Mouse (Mus musculus) layer of hippocampus, adult 2 months (tissue): ENCODE measurements around the gene Nfam1. TPM values are rescaled to one million over a fixed set of nuclear protein-coding genes. Genes with fewer than 3 reads are reported as not detected.
"Not testable (repeated sequence)": the region's sequence is repeated elsewhere in the genome, so short reads cannot be mapped to it uniquely, and the experiment has no call there.

Experiments used
- DNase-seq, 2 experiments: peaks; one replicate each; pipeline ENCODE4 v3.0.0; 2022; ENCODE audit warnings: low spot score in 2 of 2
- H3K27ac ChIP-seq: fragments of 200-600 bp; 2 replicates; pipeline ENCODE4 v1.8.1; 2022
- H3K4me3 ChIP-seq: fragments of 200-600 bp; 2 replicates; pipeline ENCODE4 v1.8.1; 2022; ENCODE audit warnings: mild to moderate bottlenecking
- CTCF ChIP-seq: fragments of 200-600 bp; conservative IDR thresholded peaks from 2 replicates; pipeline ENCODE4 v1.8.1; 2022; ENCODE audit warnings: antibody characterized with exemption, mild to moderate bottlenecking, moderate library complexity
- total RNA-seq, 2 experiments: library from RNA; stranded (reverse); gene quantifications; 2 replicates each; pipeline ENCODE4 v1.2.3; 2021

Gene Nfam1
- total RNA-seq, 2 experiments from 2014 or later, result 1.9 to 2.8 TPM

DNA sequence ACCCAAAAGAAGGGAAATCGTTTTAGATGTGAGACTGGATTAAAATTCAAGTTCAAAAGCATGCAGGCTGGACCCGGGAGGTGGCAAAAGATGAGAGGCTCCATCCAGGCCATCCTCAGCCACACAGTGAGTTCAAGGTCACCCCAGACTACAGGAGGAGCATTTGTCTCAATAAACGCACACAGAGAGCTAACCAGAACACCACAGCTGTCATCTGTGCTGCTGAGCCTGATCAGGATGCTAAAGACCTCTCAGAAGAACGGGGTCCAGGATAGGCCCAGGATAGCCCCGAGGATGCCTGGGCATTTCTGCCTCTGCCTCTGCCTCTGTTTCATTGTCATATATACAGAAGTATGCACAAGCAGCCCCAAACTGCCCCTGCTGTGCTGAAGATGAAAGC lies 22.5 kb upstream of the Nfam1 start:
- Histone ChIP-seq H3K27ac (peak overlapping the region; percentile 37; the same call in 1 of the 2 replicates), H3K4me3 (no peak overlapping the region)
- DNase-seq, result no peak
- no peak for TF ChIP-seq CTCF

- no peak for DNase-seq
- Histone ChIP-seq H3K27ac (no peak overlapping the region), H3K4me3 (no peak overlapping the region)
- TF ChIP-seq CTCF, result no peak
These were observed 20.2 kb upstream of the Nfam1 start for GRCm38 (mm10) chr15:83053261-83053660.

DNA sequence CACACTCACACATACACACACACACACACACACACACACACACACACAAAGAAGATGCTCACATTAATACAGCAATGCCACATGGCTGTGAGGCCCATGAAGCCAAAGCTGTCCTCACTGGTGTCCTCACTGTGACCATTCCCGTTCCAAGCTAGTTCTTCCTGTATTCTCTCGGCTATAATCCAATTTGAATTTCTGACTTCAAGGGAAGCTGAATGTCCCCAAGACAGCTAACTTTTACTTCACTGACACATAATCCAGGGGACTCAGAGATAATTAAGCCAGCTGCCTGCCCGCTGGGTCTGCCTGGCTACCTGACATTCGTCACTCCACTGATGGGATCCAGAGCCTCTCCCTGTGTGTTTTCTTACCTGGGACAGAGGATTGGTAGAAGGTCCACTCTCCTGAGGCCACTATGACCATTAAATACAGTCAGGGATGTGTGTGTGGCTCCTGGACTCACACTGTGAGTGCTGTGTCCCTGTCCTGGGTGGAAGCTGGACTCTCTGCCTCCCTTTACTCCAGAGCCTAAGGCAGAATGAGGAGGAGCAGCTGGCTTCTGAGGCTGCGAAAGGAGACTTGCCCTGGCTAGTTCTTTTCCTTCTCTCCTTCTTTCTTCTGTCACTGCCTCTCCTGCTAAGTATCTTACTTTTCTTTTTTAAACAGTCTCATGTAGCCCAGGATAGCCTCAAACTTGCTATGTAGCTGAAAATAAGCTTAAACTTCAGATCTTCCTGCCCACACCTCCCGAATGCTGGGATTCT lies 19.4 kb upstream of the Nfam1 start:
- no peak for TF ChIP-seq CTCF
- Histone ChIP-seq H3K27ac (no peak overlapping the region), H3K4me3 (no peak overlapping the region)
- DNase-seq, result no peak

DNA sequence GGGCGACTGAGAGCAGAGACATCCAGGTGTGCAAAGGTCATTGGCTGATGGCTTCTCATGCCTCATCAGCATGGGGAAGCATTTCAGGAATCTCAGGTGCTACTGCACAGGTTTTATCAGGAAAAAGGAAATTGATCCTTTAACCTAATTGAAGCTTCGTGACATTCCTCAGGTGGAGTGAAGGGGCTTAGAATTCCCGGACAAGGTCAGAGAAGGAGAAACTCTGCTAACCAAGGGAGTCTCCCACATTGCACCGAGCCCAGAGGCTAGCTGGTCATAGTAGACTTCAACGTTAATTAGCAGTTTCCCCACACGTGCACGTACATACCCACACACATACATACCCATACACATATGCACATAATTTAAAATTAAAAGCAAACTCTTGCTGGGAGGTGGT lies 13.6 kb upstream of the Nfam1 start:
- no peak for TF ChIP-seq CTCF
- DNase-seq, result no peak
- no peak overlapping the region for H3K27ac ChIP-seq
- no peak overlapping the region for H3K4me3 ChIP-seq

- no peak overlapping the region for H3K4me3 ChIP-seq
- H3K27ac ChIP-seq, result no peak overlapping the region
- TF ChIP-seq CTCF, result peak; percentile 60
These were observed 13.2 kb upstream of the Nfam1 start for GRCm38 (mm10) chr15:83046308-83046707.

DNA sequence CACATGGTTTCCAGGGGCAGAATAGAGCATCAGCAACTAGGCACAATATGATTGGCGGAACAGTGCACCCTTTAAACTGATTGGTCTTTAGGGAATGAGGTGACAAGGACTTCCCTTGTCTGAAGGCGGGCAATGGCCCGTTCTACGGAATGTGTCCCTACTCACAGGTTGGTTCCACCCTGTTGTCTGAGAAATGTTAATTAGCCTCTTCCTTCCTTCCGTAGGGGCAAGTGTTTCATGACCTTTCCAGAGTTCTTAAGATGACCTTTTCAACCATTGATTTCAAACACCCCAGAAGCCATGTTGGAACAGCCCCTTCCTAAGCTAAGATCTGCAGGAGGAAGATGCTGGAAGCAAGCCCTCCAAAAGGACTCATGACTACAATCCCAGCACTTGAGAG lies 12.5 kb upstream of the Nfam1 start:
- not testable (repeated sequence) for H3K27ac ChIP-seq, DNase-seq

More at GRCm38 (mm10) chr15:83046308-83046707, 13.2 kb upstream of the Nfam1 start:
- no peak for DNase-seq

DNA sequence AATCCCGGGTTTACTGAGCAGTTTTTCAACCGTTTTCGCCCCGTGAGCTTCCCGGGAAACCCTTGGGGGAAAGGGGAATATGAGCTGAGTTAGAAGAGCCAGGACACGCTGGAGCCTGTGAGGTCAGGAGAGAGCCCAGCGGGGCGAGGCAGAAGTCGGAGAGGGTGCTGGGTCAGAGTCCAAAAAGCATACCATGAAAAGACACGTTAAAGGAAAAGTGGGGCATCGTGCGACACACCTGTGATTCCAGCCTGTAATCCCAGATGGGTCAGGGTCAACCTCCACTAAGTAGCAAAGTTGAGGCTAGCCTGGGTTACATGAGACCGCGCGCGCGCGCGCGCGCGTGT lies 10.2 kb upstream of the Nfam1 start:
- TF ChIP-seq CTCF, result no peak
- no peak for DNase-seq
- peak overlapping the region; percentile 92 for H3K27ac ChIP-seq
- peak overlapping the region; percentile 50 for H3K4me3 ChIP-seq

More for the DNA sequence above, 12.5 kb upstream of the Nfam1 start:
- H3K4me3 ChIP-seq, result not testable (repeated sequence)

DNA sequence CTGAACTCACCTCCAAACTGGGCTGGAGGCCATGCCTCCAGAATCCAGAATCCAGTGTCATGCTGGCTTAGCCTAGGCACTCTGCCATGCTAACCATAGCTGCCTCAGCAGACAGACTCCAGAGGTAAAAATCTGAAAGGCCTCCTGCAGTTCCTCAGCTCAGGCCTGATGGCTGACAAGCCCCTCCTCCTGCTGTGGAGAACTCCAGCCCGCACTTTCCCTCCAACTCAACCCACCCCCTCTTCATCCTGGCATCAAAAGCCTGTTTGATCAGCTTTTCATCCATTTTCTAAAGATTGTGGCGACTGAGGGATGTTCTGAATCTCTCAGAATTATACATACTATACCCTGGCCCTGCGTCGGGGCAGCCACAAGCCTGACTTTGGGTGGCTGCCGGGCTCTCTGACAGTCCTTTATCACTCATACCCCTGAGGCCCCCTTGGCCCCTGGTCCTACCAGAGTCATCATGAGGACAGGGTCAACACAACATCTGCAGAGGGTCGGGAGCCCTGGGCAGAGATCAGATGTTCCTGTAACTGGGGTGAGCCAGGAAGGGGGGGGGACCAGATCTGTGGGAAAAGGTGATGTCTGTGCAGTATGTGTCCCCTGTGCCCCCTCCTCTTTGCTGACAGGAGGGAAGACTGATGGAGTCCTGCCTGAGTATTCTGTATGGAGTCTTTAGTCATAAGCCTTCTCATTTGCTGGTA lies 9.7 kb upstream of the Nfam1 start:
- no peak for TF ChIP-seq CTCF
- peak; percentile 64 to 71 for DNase-seq
- peak overlapping the region; percentile 92 for H3K27ac ChIP-seq
- peak overlapping the region; percentile 50 for H3K4me3 ChIP-seq

GRCm38 (mm10) chr15:83040156-83040555 lies 7.0 kb upstream of the Nfam1 start:
- no peak overlapping the region for H3K27ac ChIP-seq
- TF ChIP-seq CTCF, result no peak

GRCm38 (mm10) chr15:83038812-83039211 lies 5.7 kb upstream of the Nfam1 start:
- no peak for DNase-seq
- no peak for TF ChIP-seq CTCF
- Histone ChIP-seq H3K27ac (no peak overlapping the region), H3K4me3 (no peak overlapping the region)

More at GRCm38 (mm10) chr15:83040156-83040555, 7.0 kb upstream of the Nfam1 start:
- DNase-seq, result no peak
- H3K4me3 ChIP-seq, result no peak overlapping the region

GRCm38 (mm10) chr15:83037755-83038483 lies 4.8 kb upstream of the Nfam1 start:
- DNase-seq, result peak; percentile 82 to 94
- Histone ChIP-seq H3K27ac (no peak overlapping the region), H3K4me3 (no peak overlapping the region)
- TF ChIP-seq CTCF, result peak; percentile 100

DNA sequence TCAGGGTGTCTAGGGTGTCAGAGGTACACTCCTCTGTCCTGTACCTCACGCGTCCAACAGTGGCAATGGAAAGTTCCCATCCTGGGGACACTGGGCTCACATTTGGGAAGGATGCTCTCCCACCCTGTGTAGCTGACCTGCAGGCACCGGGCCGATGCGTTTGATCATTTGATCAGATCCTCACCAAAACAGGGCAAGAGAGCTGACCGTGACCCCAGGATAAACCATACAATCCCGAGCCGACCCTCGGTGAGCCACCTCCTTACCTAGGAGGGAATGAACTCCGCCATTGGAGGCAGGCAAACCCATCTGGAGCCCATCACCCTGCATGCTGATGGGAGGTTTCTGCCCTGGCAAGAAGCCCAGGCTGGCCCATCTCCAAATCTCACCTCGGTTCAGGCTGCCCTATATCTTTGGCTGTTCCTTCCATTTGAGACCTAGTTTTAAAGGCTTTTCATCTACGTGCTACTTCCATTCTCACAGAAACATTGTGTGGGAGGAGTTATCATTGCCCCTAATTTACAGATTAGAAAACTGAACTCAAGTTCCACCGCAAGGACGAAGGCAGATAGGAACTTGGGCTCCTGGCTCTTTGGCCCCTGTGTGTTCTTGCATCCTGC lies 3.9 kb upstream of the Nfam1 start:
- TF ChIP-seq CTCF, result no peak
- peak in 1 of 2 experiments; percentile 40 for DNase-seq
- H3K4me3 ChIP-seq, result no peak overlapping the region
- no peak overlapping the region for H3K27ac ChIP-seq

DNA sequence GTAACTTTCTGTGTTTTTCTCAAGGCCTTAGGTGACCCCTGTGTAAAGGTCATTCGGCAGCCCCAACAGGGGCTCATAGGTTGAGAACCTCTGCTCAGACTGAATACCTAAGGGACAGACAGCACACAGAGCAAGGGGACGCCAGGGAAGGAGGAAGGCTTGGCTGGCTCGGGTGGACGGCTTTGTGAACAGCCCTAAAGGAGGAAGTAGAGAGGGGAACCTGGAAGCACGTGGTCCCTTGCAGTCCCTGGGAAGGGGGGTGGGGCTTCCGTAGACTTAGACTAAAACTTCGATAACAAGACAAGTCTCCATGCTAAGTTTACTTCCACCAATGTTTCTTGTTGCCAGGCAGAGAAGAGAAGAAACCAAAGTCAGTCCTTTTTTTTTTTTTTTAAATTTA lies 3.0 kb upstream of the Nfam1 start:
- no peak for DNase-seq
- no peak for TF ChIP-seq CTCF
- H3K27ac ChIP-seq, result no peak overlapping the region
- no peak overlapping the region for H3K4me3 ChIP-seq
